Mouse (Mus musculus): ENCODE data around the gene Foxi3. TPM values are rescaled to one million over a fixed set of nuclear protein-coding genes. Genes with fewer than 3 reads are reported as not detected.

Foxi3 gene
- total and polyA plus RNA-seq, 3 experiments: not detected

- dilution Hi-C loops (cut with MboI; ENCODE audit: extremely low pct_ligation_motif_present, extremely low pct_unique_long_range_greater_than_20kb, low sequenced_read_pairs): no loop called here
- in situ Hi-C loops (cut with MboI; ENCODE audit: low pct_ligation_motif_present, low pct_unique_long_range_greater_than_20kb, low sequenced_read_pairs): no loop called here
These were observed 44.5 kb upstream of the Foxi3 start for GRCm38 (mm10) chr6:70911668-70912395.

DNA sequence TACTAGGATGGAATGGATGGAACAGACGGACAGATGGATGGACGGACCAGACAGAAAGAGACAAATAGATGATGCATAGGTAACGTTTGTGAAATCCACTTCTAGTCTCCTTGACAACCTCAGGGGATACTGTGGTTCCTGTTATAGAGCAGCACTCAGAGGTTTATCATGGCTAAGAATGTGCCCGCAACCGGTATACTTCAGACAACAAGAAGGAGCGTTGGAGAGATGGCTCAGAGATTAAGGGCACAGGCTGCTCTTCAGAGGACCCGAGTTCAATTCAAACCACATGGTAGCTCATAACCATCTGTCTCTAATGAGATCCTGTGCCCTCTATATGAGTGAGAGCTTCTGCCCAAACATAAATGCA, 44.0 kb upstream of the Foxi3 start:
- no peaks in the 10 kb centered on the region for H3K27me3 ChIP-seq (replicated peaks)
- no peak overlapping the region for H3K4me3 ChIP-seq (replicated peaks in 1 of 3; ENCODE audit: low read depth in 2 of 3, low read length in 2 of 3, poor library complexity in 1 of 3)
- peaks cover 0 to under 1% of the 10 kb centered on the region in 2 experiments for H3K36me3 ChIP-seq (replicated peaks in 1 of 2; ENCODE audit: control insufficient read depth in 1 of 2, insufficient read depth in 1 of 2, low read length in 1 of 2)
- H3K9me3 ChIP-seq (replicated peaks; ENCODE audit: low read length): no peaks in the 10 kb centered on the region
- H3K27ac ChIP-seq (ENCODE audit: insufficient read depth, low read depth): no peak overlapping the region
- in situ Hi-C loops (cut with MboI; ENCODE audit: low pct_ligation_motif_present, low pct_unique_long_range_greater_than_20kb, low sequenced_read_pairs): no loop called here
- no peak for TF ChIP-seq RAD21 (IDR thresholded peaks at IDR 0.05; ENCODE audit: low read depth, low read length)
- TF ChIP-seq ZKSCAN1 (IDR thresholded peaks at IDR 0.05; ENCODE audit: borderline replicate concordance, low read depth, low read length): no peak
- peaks cover 0 to 26% of the 10 kb centered on the region in 2 experiments; a peak in 3 of 4 replicates for H3K4me1 ChIP-seq (ENCODE audit: control insufficient read depth in 1 of 2, insufficient read depth in 2 of 2)
- no peak for DNase-seq (ENCODE audit: extremely low read depth)
- H3K9ac ChIP-seq (ENCODE audit: insufficient read depth, low read depth): no peak overlapping the region
- H3K79me2 ChIP-seq (replicated peaks; ENCODE audit: control insufficient read depth, extremely low read depth, insufficient read depth, poor library complexity, severe bottlenecking): no peaks in the 10 kb centered on the region
- no peak overlapping the region for H3K4me2 ChIP-seq (ENCODE audit: insufficient read depth, low read depth, poor library complexity, severe bottlenecking)
- dilution Hi-C loops (cut with MboI; ENCODE audit: extremely low pct_ligation_motif_present, extremely low pct_unique_long_range_greater_than_20kb, low sequenced_read_pairs): no loop called here

More at GRCm38 (mm10) chr6:70911668-70912395, 44.5 kb upstream of the Foxi3 start:
- Histone ChIP-seq H3K9ac (ENCODE audit: insufficient read depth, low read depth) (no peak overlapping the region), H3K4me2 (ENCODE audit: insufficient read depth, low read depth, poor library complexity, severe bottlenecking) (no peak overlapping the region), H3K79me2 (replicated peaks; ENCODE audit: control insufficient read depth, extremely low read depth, insufficient read depth, poor library complexity, severe bottlenecking) (no peaks in the 10 kb centered on the region), H3K36me3 (replicated peaks in 1 of 2; ENCODE audit: control insufficient read depth in 1 of 2, insufficient read depth in 1 of 2, low read length in 1 of 2) (peaks cover under 1 to 5% of the 10 kb centered on the region in 2 experiments), H3K4me3 (replicated peaks in 1 of 3; ENCODE audit: low read depth in 2 of 3, low read length in 2 of 3, poor library complexity in 1 of 3) (no peak overlapping the region), H3K4me1 (ENCODE audit: control insufficient read depth in 1 of 2, insufficient read depth in 2 of 2) (peaks cover 0 to 26% of the 10 kb centered on the region in 2 experiments; a peak in 3 of 4 replicates), H3K27ac (ENCODE audit: insufficient read depth, low read depth) (no peak overlapping the region), H3K9me3 (replicated peaks; ENCODE audit: low read length) (no peaks in the 10 kb centered on the region), H3K27me3 (replicated peaks) (no peaks in the 10 kb centered on the region)
- TF ChIP-seq ETS1 (conservative IDR thresholded peaks at IDR 0.05; ENCODE audit: low read depth, low read length): no peak
- TF ChIP-seq SMC3 (IDR thresholded peaks at IDR 0.05; ENCODE audit: low read depth, low read length): no peak
- TF ChIP-seq MXI1 (IDR thresholded peaks at IDR 0.05; ENCODE audit: low read depth, low read length): no peak
- TF ChIP-seq EP300 (IDR thresholded peaks at IDR 0.05; ENCODE audit: low read length): no peak
- no peak for TF ChIP-seq CHD1 (IDR thresholded peaks at IDR 0.05; ENCODE audit: low read depth, low read length)
- no peak for TF ChIP-seq PAX5 (IDR thresholded peaks at IDR 0.05; ENCODE audit: low read length)
- TF ChIP-seq JUN (IDR thresholded peaks at IDR 0.05; ENCODE audit: insufficient read depth, low read depth, low read length): no peak
- no peak for TF ChIP-seq TBP (conservative IDR thresholded peaks at IDR 0.05; ENCODE audit: low read depth, low read length)
- TF ChIP-seq SIN3A (IDR thresholded peaks at IDR 0.05; ENCODE audit: low read length): no peak
- TF ChIP-seq USF1 (IDR thresholded peaks at IDR 0.05; ENCODE audit: low read depth, low read length): no peak
- no peak for TF ChIP-seq TCF12 (IDR thresholded peaks at IDR 0.05; ENCODE audit: low read depth, low read length)
- no peak for TF ChIP-seq CHD2 (IDR thresholded peaks at IDR 0.05; ENCODE audit: low read length)
- TF ChIP-seq RCOR1 (conservative IDR thresholded peaks at IDR 0.05; ENCODE audit: low read depth, low read length): no peak
- no peak for TF ChIP-seq IRF4 (IDR thresholded peaks at IDR 0.05; ENCODE audit: low read depth, low read length)
- TF ChIP-seq MEF2A (IDR thresholded peaks at IDR 0.05; ENCODE audit: borderline replicate concordance, low read depth, low read length): no peak
- no peak for TF ChIP-seq RAD21 (IDR thresholded peaks at IDR 0.05; ENCODE audit: low read depth, low read length)
- no peak for TF ChIP-seq BHLHE40 (IDR thresholded peaks at IDR 0.05; ENCODE audit: low read depth, low read length)
- TF ChIP-seq JUND (conservative IDR thresholded peaks at IDR 0.05; ENCODE audit: low read depth, low read length): no peak
- TF ChIP-seq ZKSCAN1 (IDR thresholded peaks at IDR 0.05; ENCODE audit: borderline replicate concordance, low read depth, low read length): no peak
- DNase-seq (ENCODE audit: extremely low read depth): no peak

Data from CH12.LX (cell line).